Mouse (Mus musculus) kidney, postnatal 36 days (tissue): Measurements from ENCODE around the gene Rab34.

Source experiments
- DNase-seq, 2 experiments: peaks; one replicate each; pipeline ENCODE4 v3.0.0; 2021 to 2022; ENCODE audit warnings: mixed read lengths in 2 of 2

Rab34 gene

DNA sequence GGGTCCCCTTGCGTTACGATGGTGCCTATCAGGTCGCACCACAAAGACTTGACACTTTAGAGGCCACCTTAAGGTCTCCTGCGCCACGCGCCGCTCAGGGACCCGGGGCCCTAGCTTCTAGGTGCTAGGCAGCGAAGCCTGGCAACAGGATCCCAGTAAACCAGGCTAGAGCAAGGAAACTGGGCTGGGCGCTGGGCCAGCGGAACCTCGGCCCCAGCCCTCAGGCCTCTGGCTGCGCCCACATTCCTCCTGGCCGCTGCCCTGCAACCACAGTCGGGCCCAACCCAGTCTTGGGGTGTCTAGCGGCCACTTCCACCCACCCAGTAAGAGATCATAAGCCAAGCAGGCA lies 22.5 kb upstream of the Rab34 start:
- peak; percentile 77 to 89 for DNase-seq

DNA sequence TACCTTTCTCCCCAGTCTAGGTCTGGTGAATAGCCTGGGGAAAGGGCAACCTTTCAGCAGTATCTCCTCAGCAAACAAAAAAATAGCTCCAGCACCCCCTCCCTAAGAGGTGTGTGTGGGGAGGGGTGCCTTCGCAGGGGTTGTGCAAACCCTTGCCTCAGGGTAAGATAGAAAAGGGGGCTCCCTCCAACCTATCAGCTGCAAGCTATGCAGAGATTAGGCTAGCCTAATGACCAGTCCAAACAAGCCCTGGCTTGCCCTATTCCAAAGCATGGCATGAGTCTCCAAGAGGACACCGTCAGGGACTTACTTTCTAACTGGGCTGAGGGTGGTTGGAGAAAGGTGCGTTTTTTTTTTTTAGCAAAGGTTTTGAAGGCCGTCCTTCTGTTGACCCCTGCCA lies 22.1 kb upstream of the Rab34 start:
- DNase-seq, result no peak

DNA sequence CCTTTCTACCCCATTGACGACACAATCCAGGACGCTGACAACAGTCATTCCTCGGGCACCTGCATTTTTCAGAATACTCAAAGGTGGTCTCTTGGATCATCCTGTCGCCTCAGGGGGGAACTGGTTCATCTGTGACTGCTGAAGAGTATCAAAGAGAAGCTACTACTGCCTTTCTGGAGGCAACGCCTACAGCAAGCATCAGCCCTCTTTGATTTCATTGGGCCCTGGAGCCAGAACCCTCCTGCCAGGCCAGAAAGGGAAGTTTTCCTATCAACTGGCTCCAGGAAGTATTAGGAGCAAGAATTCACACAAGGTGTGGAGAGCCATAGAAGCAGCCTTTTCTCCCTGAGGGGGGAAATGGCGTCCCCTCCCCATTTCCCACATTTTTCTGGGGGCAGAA lies 21.6 kb upstream of the Rab34 start:
- no peak for DNase-seq

DNA sequence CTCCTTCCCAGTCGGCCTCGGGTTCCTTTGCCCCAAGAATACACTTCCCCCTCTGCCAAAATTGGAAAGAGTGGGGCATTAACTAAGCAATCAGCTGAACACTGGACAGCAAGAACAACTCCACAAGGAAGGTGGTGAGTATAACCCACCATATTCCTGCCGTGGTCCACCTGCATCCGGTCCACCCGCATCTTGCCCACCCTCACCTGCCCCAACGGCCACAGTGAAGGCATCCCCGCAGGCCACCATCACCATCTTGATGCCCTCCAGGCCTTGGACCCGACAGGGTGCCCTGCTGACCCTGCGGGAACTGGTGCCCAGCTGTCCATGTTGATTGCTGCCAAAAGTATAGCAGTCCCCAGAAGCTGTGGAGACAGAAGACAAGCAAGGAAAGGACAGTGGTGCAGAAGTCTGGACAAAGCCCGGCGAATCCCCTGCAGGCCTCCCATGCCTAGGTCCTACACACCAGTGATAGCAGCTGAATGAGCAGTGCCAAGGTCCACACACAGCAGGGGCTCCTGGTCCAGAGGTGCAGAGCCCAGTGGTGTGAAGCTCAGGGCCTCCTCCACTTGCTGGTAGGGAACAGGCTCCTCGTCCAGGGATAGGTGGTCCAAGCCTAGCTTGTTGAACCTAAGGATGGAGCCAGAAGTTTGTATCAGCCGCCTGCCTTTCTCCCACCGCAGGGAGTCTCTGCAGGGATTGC lies 20.8 kb upstream of the Rab34 start:
- no peak for DNase-seq

DNA sequence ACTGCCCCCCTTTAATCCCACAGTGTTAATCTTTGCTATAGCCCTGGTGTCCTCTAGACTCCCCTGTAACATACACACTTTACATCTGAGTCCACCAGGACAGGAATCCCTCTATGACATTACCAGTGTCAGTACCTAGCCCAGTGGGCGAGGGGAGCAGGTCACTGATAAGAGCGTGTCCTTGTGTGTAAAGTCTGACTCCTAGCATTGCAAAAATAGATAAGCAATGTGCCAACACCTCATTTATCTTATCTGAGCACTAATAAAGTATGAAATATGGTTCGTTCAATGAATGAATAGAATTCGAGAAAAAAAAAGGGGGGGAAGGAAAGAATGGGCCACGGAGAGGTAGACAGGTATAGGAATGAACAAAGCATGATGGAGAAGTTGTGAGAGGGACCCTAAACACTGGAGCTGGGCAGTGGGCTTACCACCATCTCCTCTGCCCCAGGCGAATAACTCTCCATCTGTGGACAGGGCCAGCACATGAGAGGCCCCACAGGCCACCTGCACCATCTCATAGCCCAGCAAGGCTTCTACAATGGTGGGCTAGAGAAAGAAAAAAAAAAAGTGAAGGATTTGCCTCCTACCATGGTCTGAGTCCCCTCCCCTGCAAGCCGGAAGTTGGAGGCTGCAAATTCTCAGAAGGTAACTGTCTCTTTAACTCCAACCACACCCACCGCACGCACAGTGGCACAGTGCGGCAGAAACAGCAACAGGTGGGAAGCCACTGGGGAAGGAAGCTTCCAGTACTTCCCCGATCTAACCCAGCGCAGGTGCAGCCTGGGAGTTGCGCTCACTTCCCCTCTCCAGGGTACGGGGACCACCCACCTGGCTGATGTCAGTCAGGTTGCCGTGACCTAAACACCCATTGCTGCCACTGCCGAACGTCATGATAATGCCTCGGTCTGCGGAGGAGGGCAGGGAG lies 19.4 kb upstream of the Rab34 start:
- DNase-seq, result peak in 1 of 2 experiments; percentile 57

DNA sequence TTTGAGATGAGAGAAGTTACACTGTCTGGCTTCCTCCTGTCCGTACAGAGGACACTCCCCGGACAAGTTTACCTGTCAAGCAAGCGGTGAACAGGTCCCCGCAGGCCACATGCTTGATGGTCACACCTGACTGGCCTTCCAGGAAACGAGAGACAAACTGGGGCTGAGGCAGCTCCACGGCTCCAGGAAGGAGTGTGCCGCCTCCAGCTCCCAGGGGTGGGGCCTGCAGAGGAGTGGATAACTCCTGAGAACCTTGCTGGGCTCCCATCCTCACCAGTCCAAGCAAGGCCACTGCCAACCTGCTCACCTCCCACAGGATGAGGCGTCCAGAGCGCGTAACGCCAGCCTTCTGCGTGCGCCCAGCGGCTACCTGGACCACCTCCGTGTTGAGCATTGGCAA lies 17.9 kb upstream of the Rab34 start:
- DNase-seq, result peak; percentile 56 to 67

DNA sequence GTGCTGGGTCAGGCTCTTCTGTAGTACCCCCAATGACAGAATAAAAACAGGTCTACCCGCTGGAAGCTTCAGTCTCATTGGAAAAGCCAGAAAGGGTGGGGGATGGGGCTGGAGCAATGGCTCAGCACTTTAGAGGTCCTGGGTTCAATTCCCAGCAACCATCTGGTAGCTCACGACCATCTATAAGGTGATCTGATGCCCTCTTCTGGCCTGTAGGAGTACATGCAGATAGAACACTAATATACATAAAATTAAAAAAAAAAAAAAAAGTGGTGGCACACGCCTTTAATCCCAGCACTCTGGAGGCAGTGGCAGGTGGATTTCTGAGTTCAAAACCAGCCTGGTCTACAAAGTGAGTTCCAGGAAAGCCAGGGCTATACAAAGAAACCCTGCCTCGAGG lies 16.9 kb upstream of the Rab34 start:
- DNase-seq, result no peak

DNA sequence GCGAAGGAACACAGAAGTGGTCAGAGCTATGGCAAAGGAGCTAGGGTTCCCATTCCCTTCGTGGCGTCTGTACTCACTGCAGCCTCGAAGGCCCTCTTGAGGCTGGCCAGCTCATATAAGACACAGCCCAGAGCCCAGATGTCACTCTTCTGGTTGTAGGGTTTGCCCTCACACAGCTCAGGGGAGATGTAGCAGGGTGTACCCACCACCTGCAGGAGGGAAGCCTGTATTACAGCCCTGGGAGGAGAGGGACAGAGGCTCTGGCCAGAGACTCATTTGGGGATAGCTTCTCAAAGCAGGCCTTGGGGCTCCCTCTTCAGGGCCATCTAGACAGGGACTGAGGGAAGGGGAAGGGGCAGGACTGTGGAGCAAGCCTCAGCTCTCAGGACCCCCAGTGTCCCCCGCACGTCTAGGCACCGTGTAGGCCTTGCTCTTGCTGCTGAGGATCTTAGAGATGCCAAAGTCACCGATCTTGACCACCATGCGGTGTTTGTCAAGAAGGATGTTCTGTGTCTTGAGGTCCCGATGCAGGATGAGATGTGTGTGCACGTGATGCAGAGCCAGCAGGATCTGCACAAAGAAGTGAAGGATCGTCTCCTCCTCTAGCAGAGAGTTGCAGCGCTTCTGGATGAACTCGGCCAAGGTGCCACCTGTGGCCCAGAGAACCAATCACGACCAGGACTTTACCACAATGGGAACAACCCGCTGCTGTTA lies 16.0 kb upstream of the Rab34 start:
- DNase-seq, result no peak

DNA sequence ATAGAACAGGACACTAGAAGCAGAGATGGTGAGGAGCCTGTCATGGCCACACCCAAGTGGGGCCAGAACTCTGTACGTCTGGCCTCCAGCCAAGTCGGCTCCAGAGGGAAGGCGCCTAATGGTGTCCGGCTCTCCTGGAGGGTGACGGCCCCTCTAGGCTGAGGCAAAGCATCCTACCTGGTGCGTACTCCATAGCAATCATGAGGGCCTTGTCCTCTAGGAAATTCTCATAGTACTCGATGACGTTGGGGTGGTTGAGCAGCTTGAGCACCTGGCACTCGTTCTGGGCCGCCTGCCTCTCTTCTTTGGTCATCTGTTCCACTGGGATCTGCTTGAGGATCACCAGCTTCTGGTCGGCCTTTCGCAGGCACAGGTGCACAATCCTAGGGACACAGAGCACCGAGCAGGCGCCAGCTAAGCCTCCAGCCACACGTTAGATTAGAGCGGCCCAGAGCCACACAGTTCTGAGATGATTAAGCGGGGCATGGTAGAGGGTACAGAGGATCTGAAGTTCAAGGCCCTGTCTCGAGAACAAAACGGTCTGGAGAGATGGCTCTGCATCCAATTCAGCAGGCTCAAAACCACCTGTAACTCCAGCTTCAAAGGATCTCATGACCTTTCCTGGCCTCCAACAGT lies 15.4 kb upstream of the Rab34 start:
- DNase-seq, result no peak

DNA sequence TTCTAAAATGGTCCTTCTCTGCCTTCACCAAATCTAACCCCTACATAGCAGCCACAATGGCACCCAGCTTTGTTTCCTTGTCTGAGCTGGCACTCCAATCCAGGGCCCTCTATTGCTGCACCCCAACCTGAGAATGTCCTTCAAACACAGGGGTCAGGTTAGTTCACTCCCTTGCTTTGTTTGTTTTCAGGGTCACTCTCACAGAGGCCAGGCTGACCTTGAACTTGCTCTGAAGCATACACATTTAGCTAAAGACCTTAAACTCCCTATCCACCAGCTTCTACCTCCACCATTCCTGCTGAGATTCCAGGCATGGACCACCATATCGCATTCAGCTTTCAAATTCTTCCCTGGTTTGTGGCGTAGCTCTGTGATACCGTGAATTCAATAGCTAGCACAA lies 13.7 kb upstream of the Rab34 start:
- DNase-seq, result no peak

DNA sequence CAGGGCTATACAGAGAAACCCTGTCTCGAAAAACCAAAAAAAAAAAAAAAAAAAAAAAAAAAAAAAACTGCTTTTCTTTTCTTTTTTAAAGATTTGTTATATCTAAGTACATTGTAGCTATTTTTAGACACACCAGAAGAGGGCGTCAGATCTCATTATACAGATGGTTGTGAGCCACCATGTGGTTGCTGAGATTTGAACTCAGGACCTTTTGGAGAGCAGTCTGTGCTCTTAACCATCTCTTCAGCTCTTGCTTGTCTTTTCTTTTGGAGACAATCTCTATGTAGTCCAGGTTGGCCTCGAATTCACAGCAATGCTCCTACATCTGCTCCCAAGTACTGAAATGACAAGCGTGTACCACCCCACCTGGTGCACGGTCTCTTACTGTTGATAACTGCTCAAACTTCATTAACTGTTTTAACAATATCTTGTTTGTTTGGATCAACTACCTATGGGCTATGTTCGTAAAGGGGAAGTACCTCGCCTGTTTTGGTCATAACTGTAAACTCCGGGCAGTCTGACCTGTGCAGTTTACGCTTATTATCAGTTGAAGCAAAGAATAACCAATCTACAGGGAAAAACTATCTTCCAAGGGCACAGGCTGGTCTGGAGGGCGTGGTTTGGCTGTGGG lies 12.3 kb upstream of the Rab34 start:
- no peak for DNase-seq

DNA sequence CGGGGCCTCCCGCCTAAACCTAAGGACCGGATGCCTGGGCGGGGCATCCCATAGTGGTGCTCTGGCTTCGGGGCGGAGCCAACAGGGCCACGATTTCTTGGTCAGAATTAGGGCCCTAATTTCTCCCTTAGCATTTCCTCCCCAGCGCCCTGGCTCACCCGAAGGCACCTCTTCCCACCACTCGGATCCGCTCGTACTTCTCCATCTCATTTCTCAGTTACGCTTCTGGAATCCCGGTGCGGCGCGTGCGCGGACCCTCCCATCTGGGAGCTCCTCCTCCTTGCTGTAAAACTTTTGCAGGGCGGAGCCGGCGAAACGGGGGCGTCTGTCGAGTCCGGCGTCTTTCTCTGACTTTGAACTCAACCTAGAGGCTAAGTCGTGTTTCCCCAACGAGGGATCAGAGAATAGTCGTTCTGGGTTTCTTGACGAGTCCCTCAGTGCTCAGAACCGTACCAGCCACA lies 11.8 kb upstream of the Rab34 start, which contains the start of the genes Nek8 and Tlcd1:
Gene Nek8 (minus strand): TSS at position 274 of the 461 bp plus-strand sequence.
Gene Tlcd1 (plus strand): TSS at position 310 of the 461 bp plus-strand sequence.
- peak; percentile 97 for DNase-seq

DNA sequence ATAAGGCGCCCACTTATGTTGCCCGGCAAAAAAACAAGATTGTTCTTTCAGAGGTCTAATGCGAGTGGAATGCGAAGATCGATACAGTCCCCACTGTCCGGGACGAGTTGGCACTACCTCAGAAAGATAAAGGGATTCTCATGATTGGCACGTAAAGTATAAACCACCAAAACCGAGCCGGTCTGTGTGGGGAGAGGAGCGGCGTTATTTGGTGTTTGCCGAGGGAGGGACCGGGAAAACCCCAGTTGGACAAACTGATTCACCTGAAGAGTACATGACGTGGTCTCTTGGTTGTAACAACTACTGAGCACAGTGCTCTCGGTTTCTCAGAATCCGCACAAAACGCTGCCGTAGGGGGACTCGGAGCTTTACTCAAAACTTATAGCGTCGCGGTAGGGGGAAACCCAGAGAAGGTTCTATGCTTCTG lies 11.3 kb upstream of the Rab34 start:
- no peak for DNase-seq

DNA sequence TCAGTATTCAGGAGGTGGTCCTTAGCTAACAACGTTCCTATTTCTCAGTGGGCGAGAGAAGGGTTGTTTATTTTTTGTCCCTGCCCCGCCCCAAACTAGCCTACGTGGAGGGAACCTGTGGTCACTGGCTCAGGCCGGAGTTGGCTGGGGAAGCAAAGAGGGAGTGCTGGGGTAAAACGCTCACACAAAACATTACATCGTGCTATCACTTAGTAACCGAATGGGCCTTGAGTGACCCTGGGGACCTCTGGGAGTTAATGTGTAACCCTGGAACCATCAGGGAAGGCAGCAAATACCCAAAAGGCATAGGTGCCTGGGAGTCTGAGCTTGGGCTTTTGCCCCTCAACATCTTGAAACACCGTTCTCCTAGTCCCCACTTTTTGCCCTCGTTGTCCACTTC lies 10.8 kb upstream of the Rab34 start:
- DNase-seq, result peak; percentile 90 to 94

DNA sequence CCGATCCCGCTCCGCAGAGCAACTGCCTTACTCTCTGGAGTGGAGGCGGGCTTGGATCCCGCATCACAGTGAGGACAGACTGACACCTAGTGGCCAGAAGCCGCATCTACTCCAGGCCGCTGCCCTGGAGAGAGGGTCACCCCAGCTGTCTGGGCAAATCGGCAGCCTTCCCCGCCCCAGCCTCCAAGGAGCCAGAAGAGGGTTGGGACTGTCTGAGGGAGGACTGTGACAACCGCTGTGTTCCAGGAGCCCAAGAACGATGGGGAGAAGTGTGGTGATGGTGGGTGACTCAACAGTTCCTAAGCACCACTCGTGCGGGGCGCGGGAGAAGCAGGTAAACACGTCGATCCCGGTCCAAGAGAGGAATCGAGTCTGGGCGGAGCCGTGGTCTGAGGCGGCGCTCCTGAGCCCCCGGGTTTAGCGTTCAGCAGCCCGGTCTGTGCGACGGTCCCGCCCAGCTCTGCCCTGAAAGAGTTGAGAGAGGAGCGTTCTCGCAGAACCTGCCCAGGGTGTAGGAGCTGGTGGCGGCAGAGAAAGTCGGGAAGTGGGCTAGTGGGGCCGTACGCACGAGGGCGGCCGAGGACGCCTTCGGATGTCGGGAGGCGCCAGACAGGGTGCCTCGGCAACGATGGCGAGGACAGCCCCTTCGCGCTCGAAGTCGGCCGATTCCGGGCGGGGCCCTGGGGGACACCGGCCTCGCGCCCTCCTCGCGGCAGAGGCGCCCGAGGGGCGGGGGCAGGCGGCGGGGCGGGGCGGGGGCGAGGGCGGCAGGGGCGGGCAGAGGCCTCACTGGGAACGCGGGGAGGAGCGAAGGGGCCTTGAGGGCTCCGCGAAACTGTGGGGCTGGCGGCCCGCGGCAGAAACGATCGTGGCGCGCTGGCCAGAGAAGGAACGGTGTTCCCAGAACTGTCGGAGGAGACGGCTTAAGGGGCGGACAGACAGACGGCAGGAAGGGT lies 10.0 kb upstream of the Rab34 start:
- peak; percentile 96 for DNase-seq

DNA sequence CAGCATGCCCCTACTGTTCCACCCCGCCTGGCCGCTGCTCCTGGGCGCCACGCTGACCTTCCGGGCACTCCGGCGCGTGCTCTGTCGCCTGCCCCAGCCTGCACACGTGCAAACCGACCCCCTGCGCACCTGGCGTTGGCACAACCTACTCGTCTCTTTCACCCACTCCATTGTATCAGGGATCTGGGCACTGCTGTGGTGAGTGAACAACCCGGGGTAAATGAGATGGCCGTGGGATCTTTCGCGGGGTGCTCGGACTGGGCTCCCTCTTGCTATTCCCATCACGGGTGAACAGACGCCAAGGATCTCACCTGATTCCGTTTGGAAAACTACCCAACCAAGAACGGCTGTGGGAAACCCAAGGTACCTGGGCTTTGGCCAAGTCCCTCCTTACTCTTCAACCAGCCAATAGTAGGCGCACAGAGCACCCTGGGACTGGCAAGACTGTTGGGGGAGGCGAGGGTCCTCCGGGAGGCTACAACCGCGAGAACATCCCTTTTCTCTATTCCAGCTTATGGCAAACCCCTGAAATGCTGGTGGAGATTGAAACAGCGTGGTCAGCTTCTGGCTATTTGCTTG lies 9.3 kb upstream of the Rab34 start:
- peak; percentile 90 to 92 for DNase-seq

DNA sequence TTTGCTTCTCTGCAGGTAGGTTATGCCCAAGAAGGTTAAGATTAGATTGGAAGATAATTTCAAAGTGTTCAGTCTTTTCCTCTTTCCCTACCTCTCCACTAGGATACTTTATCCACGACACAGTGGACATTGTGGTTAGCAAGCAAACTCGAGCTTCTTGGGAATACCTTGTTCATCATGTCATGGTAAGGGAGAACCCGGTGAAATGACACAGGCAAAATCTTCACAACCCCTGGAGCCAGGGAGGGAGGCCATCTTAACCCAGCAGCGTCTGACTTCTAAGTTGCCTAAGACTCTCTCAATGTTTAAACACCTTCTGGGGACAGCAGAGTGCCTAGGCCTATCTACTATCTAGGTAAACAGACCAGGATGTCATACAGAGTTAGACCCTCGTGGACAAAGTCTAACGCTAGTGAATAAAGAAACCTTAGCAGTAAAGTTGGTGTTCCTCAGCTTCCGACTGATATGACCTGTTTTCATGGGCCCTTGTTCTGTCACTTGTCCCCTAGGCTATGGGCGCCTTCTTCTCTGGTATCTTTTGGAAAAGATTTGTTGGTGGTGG lies 8.7 kb upstream of the Rab34 start:
- DNase-seq, result no peak

DNA sequence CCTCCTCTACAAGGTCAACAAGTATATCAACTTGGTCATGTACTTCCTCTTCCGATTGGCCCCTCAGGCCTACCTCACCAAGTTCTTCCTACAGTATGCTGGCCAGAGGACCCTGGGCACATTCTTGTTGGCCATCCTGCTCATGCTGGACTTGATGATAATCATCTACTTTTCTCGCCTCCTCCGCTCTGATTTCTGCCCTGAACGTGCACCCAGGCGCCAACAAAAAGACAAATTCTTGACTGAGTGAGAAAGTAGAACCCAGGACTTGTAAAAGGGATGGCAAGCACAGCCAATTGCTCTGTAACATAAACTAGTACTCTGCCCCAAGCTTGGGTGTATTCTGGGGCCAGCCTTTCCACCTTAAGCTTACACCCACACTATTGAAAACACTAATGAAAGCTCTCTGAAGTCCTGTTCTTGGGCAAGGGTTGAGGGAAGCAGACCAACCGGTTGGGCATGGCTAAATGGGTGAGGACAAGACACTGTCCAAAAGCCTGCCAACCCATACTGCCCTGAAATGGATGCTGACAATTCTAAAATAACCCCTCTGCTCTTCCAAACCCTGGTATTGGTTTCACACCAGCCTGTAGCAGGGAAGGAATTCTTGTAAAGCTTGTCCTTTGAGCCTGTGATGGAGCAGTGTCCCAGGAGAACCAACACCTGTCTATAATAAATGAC lies 8.0 kb upstream of the Rab34 start:
- DNase-seq, result no peak

DNA sequence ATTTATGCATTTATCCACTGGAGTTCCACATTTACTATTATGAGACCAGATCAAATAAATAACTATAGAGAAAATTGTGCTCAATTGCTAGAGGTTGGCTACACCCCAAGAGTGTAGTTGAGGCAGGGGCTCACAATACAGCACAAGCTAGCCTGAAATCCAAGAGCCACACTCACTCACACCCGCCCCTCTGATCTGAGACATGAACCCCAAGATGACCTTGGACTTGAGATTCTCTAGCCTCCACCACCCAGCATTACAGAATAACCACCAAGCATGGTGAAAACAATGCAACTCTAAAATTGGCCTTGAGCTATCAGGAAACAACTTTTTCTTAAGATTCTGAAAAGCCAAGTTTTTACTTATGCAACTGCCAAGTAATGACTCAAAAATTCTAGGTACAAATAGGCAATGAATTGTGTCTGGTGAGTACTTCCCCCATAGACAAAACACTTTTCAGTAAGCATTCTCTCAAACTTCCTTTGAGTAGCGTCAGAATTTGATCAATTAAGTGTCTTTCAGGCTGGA lies 6.3 kb upstream of the Rab34 start:
- no peak for DNase-seq
